Mouse (Mus musculus) forebrain, embryonic 15.5 days (tissue): Measurements from ENCODE around the gene Armc2. TPM values are rescaled to one million over a fixed set of nuclear protein-coding genes. Genes with fewer than 3 reads are reported as not detected.
A peak's percentile ranks its signal among the peaks of the same experiment; 100 is the strongest.

Experiments
- ATAC-seq: fragments of 200-750 bp; cut with Nextera tagmentation; replicated peaks from 2 replicates; pipeline ENCODE4 v1.8.0; 2017; ENCODE audit warnings: mild to moderate bottlenecking, moderate TSS enrichment, moderate library complexity
- H3K27ac ChIP-seq: fragments of 300-500 bp; sonication (generic); replicated peaks from 2 replicates; pipeline ENCODE4 v1.5.1; 2015; ENCODE audit warnings: mild to moderate bottlenecking, inconsistent platforms
- H3K27me3 ChIP-seq: fragments of 300-500 bp; sonication (generic); 2 replicates; pipeline ENCODE4 v1.6.1; 2015; ENCODE audit warnings: inconsistent platforms
- H3K36me3 ChIP-seq: fragments of 300-500 bp; sonication (generic); 2 replicates; pipeline ENCODE4 v1.6.1; 2015; ENCODE audit warnings: mild to moderate bottlenecking, inconsistent platforms
- H3K4me1 ChIP-seq: fragments of 300-500 bp; sonication (generic); 2 replicates; pipeline ENCODE4 v1.6.1; 2015; ENCODE audit warnings: inconsistent platforms
- H3K4me2 ChIP-seq: fragments of 300-500 bp; sonication (generic); replicated peaks from 2 replicates; pipeline ENCODE4 v1.6.1; 2015; ENCODE audit warnings: mild to moderate bottlenecking, inconsistent platforms
- H3K4me3 ChIP-seq: fragments of 300-500 bp; sonication (generic); 2 replicates; pipeline ENCODE4 v1.5.1; 2015; ENCODE audit warnings: mild to moderate bottlenecking, inconsistent platforms
- H3K9ac ChIP-seq: fragments of 300-500 bp; sonication (generic); replicated peaks from 2 replicates; pipeline ENCODE4 v1.6.1; 2015; ENCODE audit warnings: mild to moderate bottlenecking, inconsistent platforms
- H3K9me3 ChIP-seq: fragments of 300-500 bp; sonication (generic); 2 replicates; pipeline ENCODE4 v1.6.1; 2016; ENCODE audit warnings: inconsistent platforms
- WGBS: fragments of 180-500 bp; shearing (Covaris S2); methylation state at CpG from one replicate; pipeline ENCODE4 v1.1.7; 2015; ENCODE audit warnings: mixed read lengths; 5-methylcytosine and 5-hydroxymethylcytosine counted together
- polyA plus RNA-seq: library from polyadenylated mRNA; unstranded; fragments of >200 nt; fragmentation: Nextera tagmentation; extraction: Ambion mirVana; gene quantifications from 2 replicates; pipeline ENCODE4 v1.2.1, GENCODE M21; 2015

Armc2 gene
- polyA plus RNA-seq, 1 experiment from 2014 or later: 9.0 TPM

- Histone ChIP-seq H3K36me3 (no peaks in the 10 kb centered on the region), H3K4me2 (no peak overlapping the region), H3K9ac (no peak overlapping the region), H3K27ac (no peak overlapping the region), H3K4me3 (no peak overlapping the region), H3K27me3 (no peaks in the 10 kb centered on the region), H3K9me3 (no peaks in the 10 kb centered on the region), H3K4me1 (0 out of 2 replicates have a peak, but pooled peaks cover 12% of the 10 kb centered on the region)
- no peak for ATAC-seq
- 78% methylated on average over 1 of the region's 1 CpGs for WGBS
Observed at GRCm38 (mm10) chr10:42042881-42043280, 24.6 kb upstream of the Armc2 start.

GRCm38 (mm10) chr10:42042087-42042486 is 23.8 kb upstream of the Armc2 start:
- Histone ChIP-seq H3K9me3 (no peaks in the 10 kb centered on the region), H3K4me2 (no peak overlapping the region), H3K36me3 (no peaks in the 10 kb centered on the region), H3K4me1 (0 out of 2 replicates have a peak, but pooled peaks cover 12% of the 10 kb centered on the region), H3K9ac (no peak overlapping the region), H3K27ac (no peak overlapping the region), H3K4me3 (no peak overlapping the region), H3K27me3 (no peaks in the 10 kb centered on the region)
- no peak for ATAC-seq
- 77% methylated on average over 7 of the region's 7 CpGs for WGBS

- 0 out of 2 replicates have a peak, but pooled peaks cover 12% of the 10 kb centered on the region for H3K4me1 ChIP-seq
- H3K4me2 ChIP-seq: no peak overlapping the region
- no peak overlapping the region for H3K27ac ChIP-seq
- H3K27me3 ChIP-seq: no peaks in the 10 kb centered on the region
- H3K9me3 ChIP-seq: no peaks in the 10 kb centered on the region
- no peak overlapping the region for H3K9ac ChIP-seq
- H3K4me3 ChIP-seq: no peak overlapping the region
- no peaks in the 10 kb centered on the region for H3K36me3 ChIP-seq
- ATAC-seq: no peak
- WGBS: 67% methylated on average over 10 of the region's 10 CpGs
Observed at GRCm38 (mm10) chr10:42038571-42038970, 20.3 kb upstream of the Armc2 start.

- H3K36me3 ChIP-seq: no peaks in the 10 kb centered on the region
- H3K4me1 ChIP-seq: 0 out of 2 replicates have a peak, but pooled peaks cover 3% of the 10 kb centered on the region
- no peaks in the 10 kb centered on the region for H3K27me3 ChIP-seq
- no peaks in the 10 kb centered on the region for H3K9me3 ChIP-seq
- no peak overlapping the region for H3K27ac ChIP-seq
- H3K9ac ChIP-seq: no peak overlapping the region
- no peak overlapping the region for H3K4me3 ChIP-seq
- WGBS: 48% methylated on average over 7 of the region's 7 CpGs
- H3K4me2 ChIP-seq: no peak overlapping the region
- ATAC-seq: no peak
Observed at GRCm38 (mm10) chr10:42037301-42037870, 19.1 kb upstream of the Armc2 start.

GRCm38 (mm10) chr10:42036846-42037245 is 18.6 kb upstream of the Armc2 start:
- no peaks in the 10 kb centered on the region for H3K27me3 ChIP-seq
- no peak for ATAC-seq
- no peak overlapping the region for H3K4me2 ChIP-seq
- H3K27ac ChIP-seq: no peak overlapping the region
- no peaks in the 10 kb centered on the region for H3K36me3 ChIP-seq
- no peaks in the 10 kb centered on the region for H3K4me1 ChIP-seq
- no peaks in the 10 kb centered on the region for H3K9me3 ChIP-seq
- H3K9ac ChIP-seq: no peak overlapping the region
- 51% methylated on average over 4 of the region's 4 CpGs for WGBS
- H3K4me3 ChIP-seq: no peak overlapping the region

GRCm38 (mm10) chr10:42033571-42033970 is 15.3 kb upstream of the Armc2 start:
- ATAC-seq: no peak
- Histone ChIP-seq H3K4me1 (no peaks in the 10 kb centered on the region), H3K4me2 (no peak overlapping the region), H3K9ac (no peak overlapping the region), H3K9me3 (no peaks in the 10 kb centered on the region), H3K27ac (no peak overlapping the region), H3K27me3 (no peaks in the 10 kb centered on the region), H3K4me3 (no peak overlapping the region), H3K36me3 (no peaks in the 10 kb centered on the region)
- WGBS: 85% methylated on average over 3 of the region's 3 CpGs

GRCm38 (mm10) chr10:42031021-42031420 is 12.8 kb upstream of the Armc2 start:
- Histone ChIP-seq H3K9ac (no peak overlapping the region), H3K4me2 (peak overlapping the region; percentile 27), H3K27me3 (no peaks in the 10 kb centered on the region), H3K9me3 (no peaks in the 10 kb centered on the region), H3K36me3 (no peaks in the 10 kb centered on the region), H3K4me3 (no peak overlapping the region), H3K27ac (no peak overlapping the region), H3K4me1 (no peaks in the 10 kb centered on the region)
- ATAC-seq: no peak; the same call in 1 of the 2 replicates
- whole genome bisulfite sequencing: 13% methylated on average over 16 of the region's 16 CpGs

- Histone ChIP-seq H3K4me3 (no peak overlapping the region), H3K4me1 (no peaks in the 10 kb centered on the region), H3K4me2 (no peak overlapping the region), H3K27me3 (no peaks in the 10 kb centered on the region), H3K9me3 (no peaks in the 10 kb centered on the region), H3K9ac (no peak overlapping the region), H3K27ac (no peak overlapping the region), H3K36me3 (no peaks in the 10 kb centered on the region)
- no peak for ATAC-seq
- 86% methylated on average over 5 of the region's 5 CpGs for WGBS
Observed at GRCm38 (mm10) chr10:42029502-42029901, 11.3 kb upstream of the Armc2 start.

GRCm38 (mm10) chr10:42027337-42027736 is 9.1 kb upstream of the Armc2 start:
- no peak overlapping the region for H3K4me3 ChIP-seq
- no peaks in the 10 kb centered on the region for H3K27me3 ChIP-seq
- 79% methylated on average over 11 of the region's 11 CpGs for WGBS
- no peak overlapping the region for H3K4me2 ChIP-seq
- H3K4me1 ChIP-seq: no peaks in the 10 kb centered on the region
- no peaks in the 10 kb centered on the region for H3K9me3 ChIP-seq
- no peaks in the 10 kb centered on the region for H3K36me3 ChIP-seq
- H3K27ac ChIP-seq: no peak overlapping the region
- H3K9ac ChIP-seq: no peak overlapping the region
- ATAC-seq: no peak

GRCm38 (mm10) chr10:42024406-42024805 is 6.2 kb upstream of the Armc2 start:
- Histone ChIP-seq H3K4me2 (no peak overlapping the region), H3K4me1 (0 out of 2 replicates have a peak, but pooled peaks cover 6% of the 10 kb centered on the region), H3K9me3 (no peaks in the 10 kb centered on the region), H3K27me3 (no peaks in the 10 kb centered on the region), H3K9ac (no peak overlapping the region), H3K36me3 (no peaks in the 10 kb centered on the region), H3K4me3 (no peak overlapping the region), H3K27ac (no peak overlapping the region)
- 83% methylated on average over 6 of the region's 6 CpGs for WGBS
- ATAC-seq: no peak

- Histone ChIP-seq H3K36me3 (no peaks in the 10 kb centered on the region), H3K27me3 (no peaks in the 10 kb centered on the region), H3K9ac (no peak overlapping the region), H3K4me1 (peaks cover 10% of the 10 kb centered on the region; the same call in 1 of the 2 replicates), H3K9me3 (no peaks in the 10 kb centered on the region), H3K4me3 (no peak overlapping the region), H3K4me2 (no peak overlapping the region), H3K27ac (no peak overlapping the region)
- 37% methylated on average over 9 of the region's 9 CpGs for WGBS
- ATAC-seq: no peak
Observed at GRCm38 (mm10) chr10:42021536-42021935, 3.3 kb upstream of the Armc2 start.

GRCm38 (mm10) chr10:42014086-42014485 is 4.2 kb downstream of the Armc2 start:
- H3K4me3 ChIP-seq: no peak overlapping the region
- no peak for ATAC-seq
- no peaks in the 10 kb centered on the region for H3K9me3 ChIP-seq
- peaks cover 4% of the 10 kb centered on the region; the same call in 1 of the 2 replicates for H3K4me1 ChIP-seq
- H3K9ac ChIP-seq: no peak overlapping the region
- H3K4me2 ChIP-seq: no peak overlapping the region
- H3K27me3 ChIP-seq: no peaks in the 10 kb centered on the region
- no peaks in the 10 kb centered on the region for H3K36me3 ChIP-seq
- WGBS: 47% methylated on average over 5 of the region's 5 CpGs
- no peak overlapping the region for H3K27ac ChIP-seq
